Mouse (Mus musculus) ovary, postnatal 36 days (tissue): ENCODE measurements around the gene Frmd4a.

Experiments
- DNase-seq: peaks from one replicate; pipeline ENCODE4 v3.0.0; 2022; ENCODE audit warnings: low spot score, mixed read lengths

Frmd4a gene

GRCm38 (mm10) chr2:4017528-4018288, at the start of gene Frmd4a:
TSS of gene Frmd4a (plus strand) at chr2:4017717.
- no peak for DNase-seq

DNA sequence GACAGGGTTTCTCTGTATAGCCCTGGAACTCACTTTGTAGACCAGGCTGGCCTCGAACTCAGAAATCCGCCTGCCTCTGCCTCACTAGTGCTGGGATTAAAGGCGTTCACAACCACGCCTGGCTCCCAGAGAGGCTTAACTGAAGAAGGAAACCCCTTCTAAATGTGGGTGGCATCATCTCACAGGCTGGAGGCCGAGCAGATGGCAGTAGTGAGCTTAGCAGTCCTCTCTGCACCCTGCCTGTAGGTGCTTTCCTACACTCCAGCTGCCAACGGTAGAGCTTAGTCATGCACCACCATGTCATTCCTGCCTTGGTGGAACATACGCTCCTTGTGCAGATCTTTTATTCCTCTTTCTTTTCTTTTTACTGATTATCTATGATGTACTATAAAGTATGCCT, 28.6 kb upstream of the Frmd4a start:
- DNase-seq: no peak

- no peak for DNase-seq
Measured at GRCm38 (mm10) chr2:3990431-3990830, 27.1 kb upstream of the Frmd4a start.

DNA sequence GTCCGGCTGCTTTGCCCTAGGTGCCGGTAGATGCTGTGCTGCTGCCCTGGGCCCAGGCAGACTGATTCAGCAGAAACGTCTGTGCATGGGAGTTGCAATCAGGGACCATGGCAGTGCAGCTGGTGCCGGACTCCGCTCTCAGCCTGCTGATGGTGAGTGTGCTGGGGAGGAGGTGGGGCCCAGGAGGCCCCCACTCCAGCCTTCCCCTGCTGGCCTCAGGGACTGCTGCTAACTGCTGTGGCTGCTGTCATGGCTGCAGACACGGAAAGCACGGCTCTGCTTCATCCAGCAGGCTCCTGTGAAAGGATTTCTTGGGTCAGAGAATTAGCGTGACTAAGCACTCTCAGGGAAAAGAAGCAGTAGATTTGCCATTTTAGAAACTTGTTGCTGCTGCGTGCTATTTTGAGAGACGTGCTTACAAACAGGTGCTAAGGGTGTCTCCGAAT, 937 bp downstream of the Frmd4a start:
- DNase-seq: no peak

DNA sequence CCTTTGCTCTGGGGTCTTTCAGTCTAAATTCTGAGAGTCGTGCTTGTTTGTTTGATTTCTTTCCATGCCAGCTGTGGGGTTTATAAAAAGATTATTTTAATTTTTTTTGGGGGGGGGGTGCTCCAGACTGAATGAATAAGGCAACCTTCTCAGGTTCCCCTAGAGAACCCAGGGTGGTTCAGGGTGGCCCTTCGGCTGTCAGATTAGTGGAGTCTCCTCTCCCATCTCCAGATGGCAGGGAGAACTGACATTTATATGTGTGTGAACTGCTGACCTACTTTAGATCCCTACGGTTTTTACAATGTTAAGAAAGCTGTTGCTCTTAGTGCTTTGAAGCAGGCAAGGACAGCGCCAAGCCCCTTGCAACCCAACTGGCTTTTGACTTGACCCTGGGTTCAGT, 1.4 kb downstream of the Frmd4a start:
- no peak for DNase-seq

DNA sequence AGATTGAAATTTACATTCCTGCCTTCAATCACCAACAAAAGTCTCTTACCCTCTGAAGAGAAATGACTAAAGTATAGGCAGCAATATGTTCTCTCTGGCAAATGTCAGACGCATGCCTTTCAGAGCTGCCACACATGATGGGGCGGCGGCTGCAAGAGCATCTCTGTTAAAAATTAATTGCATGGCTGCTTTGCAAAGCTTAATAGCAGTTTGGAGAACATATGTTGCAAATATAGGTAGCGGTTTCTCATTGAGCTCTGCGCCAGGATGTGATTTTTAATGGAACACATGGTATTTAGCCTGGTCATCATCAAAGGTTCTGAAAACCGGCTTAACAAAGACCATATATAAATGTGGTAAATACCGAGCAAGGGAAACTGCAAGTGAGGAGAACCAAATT, 7.4 kb downstream of the Frmd4a start:
- no peak for DNase-seq

- no peak for DNase-seq
Measured at GRCm38 (mm10) chr2:4029031-4029747, 11.7 kb downstream of the Frmd4a start.

DNA sequence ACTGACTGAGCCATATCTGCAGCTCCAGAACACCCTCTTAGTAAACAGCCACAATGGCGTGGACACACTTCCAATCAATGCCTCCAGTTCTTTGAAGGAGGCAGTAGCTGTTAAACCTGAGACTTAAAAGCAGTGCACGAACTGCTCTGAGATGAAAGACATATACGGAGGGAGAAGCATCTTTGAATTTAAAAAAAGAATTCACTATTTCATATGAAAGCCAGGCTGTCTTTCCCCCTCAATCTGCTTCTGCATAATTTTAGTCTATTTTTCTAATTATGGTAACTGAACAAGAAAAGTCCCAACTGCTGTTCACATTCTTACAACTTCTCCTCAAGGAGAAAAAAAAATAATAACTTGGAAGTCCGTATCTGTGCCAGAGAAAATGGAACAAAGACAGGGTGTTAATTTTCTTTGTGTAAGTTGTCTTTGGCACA, 18.7 kb downstream of the Frmd4a start:
- DNase-seq: no peak

DNA sequence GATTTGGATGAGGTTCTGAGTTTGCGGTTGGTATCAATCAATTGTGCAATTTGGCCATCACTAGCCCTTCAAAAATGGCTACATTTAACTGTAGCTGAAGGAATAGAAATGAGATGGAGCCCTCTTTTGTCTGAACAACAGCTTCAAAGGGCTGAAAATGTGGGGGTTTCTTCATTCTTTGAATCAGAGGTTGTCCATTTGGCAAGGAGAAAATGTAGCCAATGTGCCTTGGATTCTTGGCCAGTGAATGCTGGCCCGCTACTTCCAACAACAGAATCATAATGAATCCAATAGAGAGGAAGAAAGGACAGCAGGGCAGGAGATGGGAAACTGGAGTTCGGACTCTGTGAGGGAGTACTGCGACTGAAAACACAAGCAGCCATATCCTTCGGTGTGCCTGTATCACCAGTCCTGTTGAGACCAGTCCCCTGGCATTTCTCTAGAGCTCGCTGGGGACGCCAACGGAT, 19.2 kb downstream of the Frmd4a start:
- DNase-seq: no peak

GRCm38 (mm10) chr2:4042009-4042408, 24.5 kb downstream of the Frmd4a start:
- no peak for DNase-seq

GRCm38 (mm10) chr2:4055481-4055880, 38.0 kb downstream of the Frmd4a start:
- DNase-seq: no peak

DNA sequence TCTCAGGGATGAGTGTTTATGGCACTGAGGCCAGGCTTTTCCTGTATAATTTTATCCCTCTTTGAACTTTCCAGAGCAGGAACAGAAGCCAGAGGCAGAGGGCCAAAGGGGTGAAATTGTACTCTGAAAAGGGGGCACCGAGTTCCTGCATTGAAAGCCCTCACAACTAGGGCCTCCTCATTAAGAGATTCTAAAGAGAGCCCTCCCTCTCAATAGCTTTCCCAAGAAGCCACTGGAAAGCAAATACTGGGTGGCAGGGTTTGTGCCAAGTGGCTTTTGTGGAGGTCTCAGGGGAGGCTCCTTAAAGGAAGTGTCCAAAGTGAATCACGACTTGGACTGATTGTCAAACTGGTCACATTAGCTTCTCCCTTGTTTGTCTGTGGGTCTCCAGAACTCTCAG, 43.2 kb downstream of the Frmd4a start:
- no peak for DNase-seq

GRCm38 (mm10) chr2:4071831-4072230, 54.3 kb downstream of the Frmd4a start:
- DNase-seq: no peak

- DNase-seq: no peak
Measured at GRCm38 (mm10) chr2:4083877-4084276, 66.4 kb downstream of the Frmd4a start.

GRCm38 (mm10) chr2:4097601-4098000, 80.1 kb downstream of the Frmd4a start:
- no peak for DNase-seq

GRCm38 (mm10) chr2:4098948-4099776, 81.6 kb downstream of the Frmd4a start:
- DNase-seq: no peak

- no peak for DNase-seq
Measured at GRCm38 (mm10) chr2:4099777-4100104, 82.2 kb downstream of the Frmd4a start.

DNA sequence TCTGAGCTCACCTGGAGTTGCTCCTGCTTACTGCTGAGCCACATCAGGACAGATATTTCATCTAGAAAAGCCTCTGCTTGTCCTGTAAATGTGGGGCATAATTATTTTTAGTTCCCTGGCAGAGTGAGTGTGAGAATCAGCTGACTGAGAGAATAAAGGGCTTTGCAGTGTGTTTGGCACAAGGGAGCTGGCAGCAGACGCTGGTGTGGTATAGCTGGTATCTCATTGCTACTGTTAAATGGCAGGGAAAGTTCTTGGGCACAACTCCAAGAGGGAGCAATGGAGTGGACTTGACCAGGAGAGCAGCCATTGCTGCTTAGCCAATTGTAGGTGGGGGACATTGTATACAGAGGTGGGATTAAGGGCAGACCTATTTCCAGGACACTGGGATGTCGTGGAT, 83.9 kb downstream of the Frmd4a start:
- no peak for DNase-seq

- no peak for DNase-seq
Measured at GRCm38 (mm10) chr2:4113303-4113920, 95.9 kb downstream of the Frmd4a start.

DNA sequence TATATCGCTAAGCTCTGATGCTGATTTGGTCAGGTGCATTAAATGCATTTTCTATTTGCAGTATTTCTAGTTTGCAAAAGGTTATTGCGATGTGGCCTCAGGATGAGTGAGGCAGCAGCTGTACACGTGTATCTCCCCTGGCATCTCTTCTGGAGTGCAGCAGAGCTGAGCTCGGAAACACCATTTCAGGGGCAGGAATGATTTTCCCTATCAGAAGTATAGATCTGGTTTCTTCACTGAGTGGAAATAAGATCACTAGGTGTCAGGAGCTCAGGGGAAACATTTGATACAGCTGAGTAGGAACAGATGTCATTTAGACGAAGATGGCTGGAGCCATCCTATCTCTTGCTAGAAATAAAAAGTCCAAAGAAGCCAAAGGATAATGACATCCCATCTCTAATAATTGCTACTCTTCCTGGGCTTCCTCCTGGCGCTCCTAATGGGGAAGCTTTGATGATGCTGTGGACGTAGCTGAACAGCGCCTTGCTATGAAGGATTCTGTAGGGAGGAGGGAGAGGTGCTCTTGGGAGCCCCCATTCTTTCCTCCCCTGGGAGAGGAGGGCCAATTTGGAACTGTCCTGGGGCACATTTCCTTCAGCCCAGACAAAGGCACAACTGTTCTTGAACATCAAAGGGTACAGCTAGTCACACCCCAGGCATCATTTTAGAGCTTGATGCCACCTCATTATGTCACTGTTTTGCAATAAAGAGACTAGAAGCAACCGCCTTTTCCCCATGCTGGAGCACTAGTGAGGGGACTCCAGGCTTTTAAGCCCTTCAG, 102.4 kb downstream of the Frmd4a start:
- no peak for DNase-seq

- no peak for DNase-seq
Measured at GRCm38 (mm10) chr2:4131216-4131615, 113.7 kb downstream of the Frmd4a start.
